ENCODE assay signal across 9 mouse cellular contexts in genomic region chr14:31194891-31195513, GRCm38 (mm10). TPM values are rescaled to one million over a fixed set of nuclear protein-coding genes. Genes with fewer than 3 reads are reported as not detected.
DNase-seq lines count a peak whose midpoint lies in the region; ATAC-seq lines count a peak whose summit lies in the region.
"Had no signal": no experiment of that assay in that cellular context is flagged by ENCODE, and none has a peak within 500 bp of the region (broad histone marks: within the 10 kb centered on the region; RNA-seq: fewer than 3 reads in every experiment).

No protein-coding gene starts in this region.

- 43% methylated on average over 14 of the region's 14 CpGs for WGBS in lung, embryonic 15.5 days

- H3K4me3 ChIP-seq in lung, embryonic 15.5 days = no peak overlapping the region
- H3K4me3 ChIP-seq: limb, embryonic 13.5 days had no signal

- H3K27ac ChIP-seq in lung, embryonic 15.5 days = peak overlapping the region; percentile 82
- H3K27ac ChIP-seq: limb, embryonic 13.5 days had no signal

- peak; percentile 59 for DNase-seq in 3134 (ENCODE audit: extremely low read depth, insufficient read length, low spot score)
- DNase-seq in Muller cell, postnatal 12 days (ENCODE audit: inconsistent ontology term) = peak; percentile 73
- peak; percentile 83 to 87 for DNase-seq in heart, postnatal 14 days
- peak; percentile 81 for DNase-seq in testis, postnatal 14 days (ENCODE audit: low spot score)
- no peak for DNase-seq in retina, postnatal 1 day
- DNase-seq in frontal cortex, postnatal 10 days (ENCODE audit: low spot score in 2 of 2) = no peak

- peaks cover 80% of the 10 kb centered on the region for H3K36me3 ChIP-seq in lung, embryonic 15.5 days

- ATAC-seq in common myeloid progenitor, adult 5-6 weeks (replicated peaks; ENCODE audit: low read depth, poor library complexity, severe bottlenecking) = peak; percentile 67
- peak; percentile 67; the same call in 1 of the 2 replicates for ATAC-seq in lung, embryonic 15.5 days (ENCODE audit: borderline replicate concordance, extremely low read depth, low FRiP score, low TSS enrichment)

- no peak overlapping the region for H3K9ac ChIP-seq in lung, embryonic 15.5 days
- H3K9ac ChIP-seq: limb, embryonic 13.5 days had no signal

- no peaks in the 10 kb centered on the region for H3K27me3 ChIP-seq in lung, embryonic 15.5 days
- H3K27me3 ChIP-seq: limb, embryonic 13.5 days had no signal

- H3K9me3 ChIP-seq in lung, embryonic 15.5 days = no peaks in the 10 kb centered on the region
- H3K9me3 ChIP-seq: limb, embryonic 13.5 days had no signal

- H3K4me2 ChIP-seq in lung, embryonic 15.5 days = peak overlapping the region; percentile 17; the same call in 1 of the 2 replicates
- H3K4me2 ChIP-seq: limb, embryonic 13.5 days had no signal

- H3K4me1 ChIP-seq in lung, embryonic 15.5 days = peaks cover 48% of the 10 kb centered on the region
- H3K4me1 ChIP-seq: limb, embryonic 13.5 days had no signal

- intact Hi-C loops in heart, postnatal 14 days (cut with DNase I) = loop anchor here (2.0 kb wide), 1 partner anchor 64 kb away; the partner anchor contains the start of gene Nt5dc2

RNA-seq across cellular contexts. Expression of gene Tnnc1, which starts 13.1 kb away (rescaled TPM):
- total RNA-seq in common myeloid progenitor, adult 5-6 weeks (2017) = not detected in 2 replicates
- total RNA-seq in heart, postnatal 14 days (2021) = 1,000 to 10,000 TPM; 4,401 to 4,949 TPM
- polyA plus RNA-seq in lung, embryonic 15.5 days (2015; fragmentation: Nextera tagmentation; extraction: Ambion mirVana) = 91.8 and 115 TPM in 2 replicates

RNA-seq across cellular contexts. Expression of gene Nisch, which starts 21.7 kb away (rescaled TPM):
- total RNA-seq in common myeloid progenitor, adult 5-6 weeks (2017) = 82.3 and 114 TPM in 2 replicates
- 100 to 1,000 TPM; 185 to 197 TPM for total RNA-seq in heart, postnatal 14 days (2021)
- 387 and 413 TPM in 2 replicates for polyA plus RNA-seq in lung, embryonic 15.5 days (2015; fragmentation: Nextera tagmentation; extraction: Ambion mirVana)

RNA-seq across cellular contexts. Expression of gene Sema3g, which starts 22.7 kb away (rescaled TPM):
- total RNA-seq in common myeloid progenitor, adult 5-6 weeks (2017) = not detected in 2 replicates
- total RNA-seq in heart, postnatal 14 days (2021) = 10 to 100 TPM; 17.4 to 22.2 TPM
- 2.1 and 2.5 TPM in 2 replicates for polyA plus RNA-seq in lung, embryonic 15.5 days (2015; fragmentation: Nextera tagmentation; extraction: Ambion mirVana)

RNA-seq across cellular contexts. Expression of gene Stab1, which starts 26.6 kb away (rescaled TPM):
- total RNA-seq in common myeloid progenitor, adult 5-6 weeks (2017) = not detected in 2 replicates
- total RNA-seq in heart, postnatal 14 days (2021) = 10 to 100 TPM; 74.5 to 78.7 TPM
- 45.3 and 53.6 TPM in 2 replicates for polyA plus RNA-seq in lung, embryonic 15.5 days (2015; fragmentation: Nextera tagmentation; extraction: Ambion mirVana)

RNA-seq across cellular contexts. Expression of gene Phf7, which starts 56.1 kb away (rescaled TPM):
- 15.6 and 16.7 TPM in 2 replicates for total RNA-seq in common myeloid progenitor, adult 5-6 weeks (2017)
- total RNA-seq in heart, postnatal 14 days (2021) = 1 to 10 TPM; 4.3 to 4.6 TPM
- 13.2 and 14.8 TPM in 2 replicates for polyA plus RNA-seq in lung, embryonic 15.5 days (2015; fragmentation: Nextera tagmentation; extraction: Ambion mirVana)

Comparison
In these comparisons a context has a peak if more than half of its experiments do, and no peak if none do; other contexts are left out.
1. DNase-seq: peak in 3134 (single experiment), Muller cell, postnatal 12 days (single experiment), heart, postnatal 14 days (2 of 2) and testis, postnatal 14 days (single experiment); none in retina, postnatal 1 day (single experiment) and frontal cortex, postnatal 10 days (0 of 2).
2. RNA of gene Tnnc1, which starts 13.1 kb away (total RNA-seq): 4,401 to 4,949 TPM in heart, postnatal 14 days; not detected in common myeloid progenitor, adult 5-6 weeks; every median in the first group is over 1,000 times any median in the second.
3. RNA of gene Sema3g, which starts 22.7 kb away (total RNA-seq): 17.4 to 22.2 TPM in heart, postnatal 14 days; not detected in common myeloid progenitor, adult 5-6 weeks; every median in the first group is over 10 times any median in the second.